Mouse (Mus musculus) heart, embryonic 11.5 days (tissue): ENCODE results near the gene Nbr1. TPM values are rescaled to one million over a fixed set of nuclear protein-coding genes. Genes with fewer than 3 reads are reported as not detected.
"Not testable (repeated sequence)": the region's sequence is repeated elsewhere in the genome, so short reads cannot be mapped to it uniquely, and the experiment has no call there.

Experiments
- ATAC-seq: fragments of 200-750 bp; cut with Nextera tagmentation; replicated peaks from 2 replicates; pipeline ENCODE4 v1.8.0; 2017; ENCODE audit warnings: moderate library complexity; ENCODE audit not compliant: insufficient number of reproducible peaks, low FRiP score, low TSS enrichment
- H3K27ac ChIP-seq: fragments of 300-500 bp; sonication (generic); 2 replicates; pipeline ENCODE4 v1.5.1; 2014; ENCODE audit warnings: mild to moderate bottlenecking, low read depth, low read length
- H3K27me3 ChIP-seq: fragments of 300-500 bp; sonication (generic); 2 replicates; pipeline ENCODE4 v1.6.1; 2014; ENCODE audit warnings: mild to moderate bottlenecking, low read length, mixed read lengths; ENCODE audit not compliant: control insufficient read depth, insufficient read depth
- H3K36me3 ChIP-seq: fragments of 300-500 bp; sonication (generic); 2 replicates; pipeline ENCODE4 v1.6.1; 2014; ENCODE audit warnings: mild to moderate bottlenecking, low read length, moderate library complexity, mixed read lengths; ENCODE audit not compliant: control insufficient read depth, insufficient read depth
- H3K4me1 ChIP-seq: fragments of 300-500 bp; sonication (generic); 2 replicates; pipeline ENCODE4 v1.6.1; 2014; ENCODE audit warnings: low read length; ENCODE audit not compliant: control insufficient read depth, insufficient read depth
- H3K4me2 ChIP-seq: fragments of 300-500 bp; sonication (generic); 2 replicates; pipeline ENCODE4 v1.6.1; 2014; ENCODE audit warnings: mild to moderate bottlenecking, moderate library complexity
- H3K4me3 ChIP-seq: fragments of 300-500 bp; sonication (generic); 2 replicates; pipeline ENCODE4 v1.5.1; 2014; ENCODE audit warnings: low read depth, low read length
- H3K9ac ChIP-seq: fragments of 300-500 bp; sonication (generic); 2 replicates; pipeline ENCODE4 v1.6.1; 2014; ENCODE audit warnings: mild to moderate bottlenecking, low read depth, low read length, moderate library complexity
- H3K9me3 ChIP-seq: fragments of 300-500 bp; sonication (generic); replicated peaks from 2 replicates; pipeline ENCODE4 v1.6.1; 2016; ENCODE audit warnings: low read length; ENCODE audit not compliant: control insufficient read depth
- WGBS: fragments of 180-500 bp; shearing (Covaris S2); extraction: QIAGEN DNeasy Blood & Tissue Kit; methylation state at CpG from one replicate; pipeline ENCODE4 v1.1.7; 2014; ENCODE audit not compliant: insufficient replicate concordance; 5-methylcytosine and 5-hydroxymethylcytosine counted together
- polyA plus RNA-seq: library from polyadenylated mRNA; unstranded; fragments of >200 nt; fragmentation: Nextera tagmentation; extraction: Ambion mirVana; gene quantifications from 2 replicates; pipeline ENCODE4 v1.2.1, GENCODE M21; 2014

Nbr1 gene
- polyA plus RNA-seq, 1 experiment from 2014 or later = 48.4 TPM

DNA sequence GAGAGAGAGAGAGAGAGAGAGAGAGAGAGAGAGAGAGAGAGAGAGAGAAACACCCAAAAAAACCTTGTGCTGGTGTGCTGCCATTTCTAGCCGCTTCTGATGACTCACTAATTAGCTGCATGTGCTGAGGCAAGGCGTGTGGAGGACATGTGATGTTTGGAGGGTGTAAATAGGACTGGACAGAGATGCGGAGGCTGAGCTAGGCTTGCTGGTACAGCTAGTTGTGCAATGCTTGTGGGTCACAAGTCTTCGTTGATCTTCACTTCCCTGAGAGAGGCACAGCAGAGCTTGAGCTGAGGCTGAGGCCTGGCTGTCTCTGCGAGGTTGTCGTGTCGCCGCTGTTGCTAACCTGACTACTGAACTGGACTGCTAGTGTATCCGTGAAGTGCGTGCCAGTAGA lies 35.7 kb downstream of the Nbr1 start:
- Histone ChIP-seq H3K4me3 (no peak overlapping the region), H3K4me2 (no peak overlapping the region), H3K27ac (no peak overlapping the region), H3K9ac (no peak overlapping the region), H3K36me3 (no peaks in the 10 kb centered on the region), H3K27me3 (no peaks in the 10 kb centered on the region), H3K9me3 (no peaks in the 10 kb centered on the region), H3K4me1 (no peaks in the 10 kb centered on the region)
- no peak for ATAC-seq
- WGBS = 84% methylated on average over 10 of the region's 10 CpGs

DNA sequence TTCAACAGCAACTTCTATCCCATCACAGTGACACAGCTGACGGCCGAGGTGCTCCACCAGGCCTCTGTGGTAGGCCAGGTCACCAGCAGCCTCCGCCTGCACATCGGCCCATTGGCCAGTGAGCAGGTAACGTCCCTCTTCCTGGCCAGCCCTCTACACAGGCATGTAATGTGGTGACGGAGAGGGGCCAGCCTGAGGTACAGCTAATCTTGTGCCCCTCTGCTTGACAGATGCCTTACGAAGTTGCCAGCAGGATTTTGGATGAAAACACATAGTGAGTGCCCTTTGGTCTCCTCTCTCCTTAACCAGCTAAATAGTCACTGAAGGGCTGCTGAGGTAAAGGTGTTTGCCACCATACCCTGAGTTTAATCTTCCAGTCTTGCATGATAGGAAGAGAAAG lies 36.9 kb downstream of the Nbr1 start:
- no peak overlapping the region for H3K4me3 ChIP-seq
- 86% methylated on average over 7 of the region's 7 CpGs for WGBS
- no peak overlapping the region for H3K9ac ChIP-seq
- H3K36me3 ChIP-seq = no peaks in the 10 kb centered on the region
- no peaks in the 10 kb centered on the region for H3K4me1 ChIP-seq
- ATAC-seq = no peak
- H3K9me3 ChIP-seq = no peaks in the 10 kb centered on the region
- H3K4me2 ChIP-seq = no peak overlapping the region
- no peaks in the 10 kb centered on the region for H3K27me3 ChIP-seq
- H3K27ac ChIP-seq = no peak overlapping the region

DNA sequence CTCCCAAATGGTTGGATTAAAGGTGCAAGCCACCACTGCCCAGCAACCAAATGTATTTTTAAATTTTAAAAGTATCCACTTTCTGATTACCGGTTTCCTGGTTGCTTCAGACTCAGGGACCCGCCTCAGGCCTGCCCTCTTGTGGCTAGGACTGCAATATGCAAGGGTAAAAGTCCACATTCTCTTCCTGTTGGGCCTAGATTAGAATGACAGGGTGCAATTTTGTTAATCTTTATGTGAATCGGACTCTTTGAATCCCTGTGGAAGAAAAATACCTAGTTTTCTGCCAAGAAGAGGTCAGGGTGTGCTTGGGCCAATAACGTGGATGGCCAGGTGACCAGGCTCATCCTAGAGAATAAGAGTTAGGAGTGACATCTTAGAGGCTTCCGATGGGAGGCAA lies 37.5 kb downstream of the Nbr1 start:
- ATAC-seq = no peak
- no peak overlapping the region for H3K9ac ChIP-seq
- H3K4me2 ChIP-seq = no peak overlapping the region
- no peak overlapping the region for H3K27ac ChIP-seq
- no peaks in the 10 kb centered on the region for H3K27me3 ChIP-seq
- WGBS = 27% methylated on average over 5 of the region's 5 CpGs
- no peak overlapping the region for H3K4me3 ChIP-seq
- H3K36me3 ChIP-seq = no peaks in the 10 kb centered on the region
- H3K9me3 ChIP-seq = no peaks in the 10 kb centered on the region
- H3K4me1 ChIP-seq = no peaks in the 10 kb centered on the region

DNA sequence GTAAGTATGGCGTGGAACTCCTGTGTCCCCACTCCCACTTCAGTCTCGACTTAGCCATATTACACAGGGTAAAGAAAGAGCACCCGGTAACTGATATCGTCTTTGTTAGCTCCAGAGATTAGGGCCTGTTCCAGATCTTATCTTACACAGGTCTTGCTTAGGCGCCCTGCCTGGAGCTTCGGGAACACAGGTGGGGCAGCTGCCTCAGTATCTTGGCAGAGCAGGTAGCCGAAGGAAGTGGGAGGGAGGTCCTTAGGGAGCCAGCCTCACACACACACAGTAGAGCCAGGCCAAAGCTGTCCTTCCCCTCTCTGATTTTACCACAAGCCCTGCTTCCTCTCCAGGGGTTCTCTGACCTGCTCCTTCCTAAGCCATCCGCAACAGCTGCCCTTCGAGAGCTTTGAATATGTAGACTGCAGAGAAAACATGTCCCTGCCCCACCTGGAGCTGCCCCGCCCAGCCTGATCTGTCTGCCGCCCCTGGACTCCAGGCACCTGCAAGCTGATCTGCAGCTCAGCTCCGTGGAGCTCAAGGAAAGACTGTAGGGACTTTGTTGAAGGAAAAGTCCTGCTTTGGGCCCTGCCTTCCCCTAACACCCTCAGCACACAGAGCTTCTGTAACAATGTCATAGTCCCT lies 38.2 kb downstream of the Nbr1 start:
- Histone ChIP-seq H3K36me3 (no peaks in the 10 kb centered on the region), H3K4me3 (no peak overlapping the region), H3K27me3 (no peaks in the 10 kb centered on the region), H3K9me3 (no peaks in the 10 kb centered on the region), H3K27ac (no peak overlapping the region), H3K9ac (no peak overlapping the region), H3K4me1 (no peaks in the 10 kb centered on the region), H3K4me2 (no peak overlapping the region)
- WGBS = 68% methylated on average over 12 of the region's 12 CpGs
- ATAC-seq = no peak

DNA sequence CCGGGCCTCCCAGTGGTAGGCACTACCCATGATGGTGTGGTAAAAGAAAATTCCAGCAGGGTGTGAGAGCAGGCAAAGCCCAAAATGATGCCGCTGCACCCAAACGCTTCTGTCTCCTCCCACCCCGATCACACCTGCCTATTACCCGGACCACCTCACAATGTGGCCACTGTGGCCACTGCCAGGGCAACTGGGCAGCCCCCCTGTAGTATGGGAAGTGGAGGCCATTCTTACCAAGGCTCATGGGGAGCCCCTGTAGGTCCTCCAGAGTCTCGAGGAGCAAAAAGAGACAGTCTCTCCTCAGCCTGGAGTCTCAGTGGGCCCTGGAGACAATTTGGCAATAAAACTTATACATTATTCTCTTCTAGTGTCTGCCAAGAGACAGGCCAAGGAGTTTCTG lies 47.2 kb downstream of the Nbr1 start, which contains the start of gene Gm11634:
Gm11634 (minus strand) TSS at position 101 of the 400 bp plus-strand sequence.
- no peak for ATAC-seq
- Histone ChIP-seq H3K27ac (no peak within 1 kb of the TSS), H3K9ac (no peak within 1 kb of the TSS), H3K9me3 (no peaks in the 10 kb centered on the region), H3K4me2 (no peak within 1 kb of the TSS), H3K4me1 (no peaks in the 10 kb centered on the region), H3K36me3 (no peaks in the 10 kb centered on the region), H3K27me3 (no peaks in the 10 kb centered on the region), H3K4me3 (no peak within 1 kb of the TSS)
- 78% methylated on average over 6 of the region's 6 CpGs for WGBS

DNA sequence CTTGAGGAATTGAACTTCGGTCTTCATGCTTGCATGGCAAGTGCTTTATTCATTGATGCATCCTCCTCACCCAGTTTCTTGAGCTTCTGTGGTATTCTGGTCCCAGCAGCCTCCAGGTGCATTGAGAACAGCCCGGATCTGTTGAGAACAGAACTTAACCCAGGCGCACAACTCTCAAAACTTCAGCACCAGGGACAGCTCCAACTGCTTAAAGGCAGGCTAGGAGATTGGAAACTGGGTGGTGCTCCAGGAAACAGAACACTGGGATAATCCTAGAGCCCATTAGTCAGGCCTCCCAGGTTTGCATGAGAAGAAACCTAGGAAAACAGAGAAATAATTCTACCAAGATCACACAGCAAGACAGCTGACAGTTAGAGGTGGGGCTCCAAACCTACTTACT lies 50.5 kb downstream of the Nbr1 start:
- no peaks in the 10 kb centered on the region for H3K27me3 ChIP-seq
- no peak overlapping the region for H3K4me3 ChIP-seq
- 10% methylated on average over 3 of the region's 3 CpGs for WGBS
- H3K9ac ChIP-seq = no peak overlapping the region
- H3K4me1 ChIP-seq = no peaks in the 10 kb centered on the region
- no peak overlapping the region for H3K27ac ChIP-seq
- no peak overlapping the region for H3K4me2 ChIP-seq
- H3K9me3 ChIP-seq = no peaks in the 10 kb centered on the region
- no peak for ATAC-seq
- no peaks in the 10 kb centered on the region for H3K36me3 ChIP-seq

DNA sequence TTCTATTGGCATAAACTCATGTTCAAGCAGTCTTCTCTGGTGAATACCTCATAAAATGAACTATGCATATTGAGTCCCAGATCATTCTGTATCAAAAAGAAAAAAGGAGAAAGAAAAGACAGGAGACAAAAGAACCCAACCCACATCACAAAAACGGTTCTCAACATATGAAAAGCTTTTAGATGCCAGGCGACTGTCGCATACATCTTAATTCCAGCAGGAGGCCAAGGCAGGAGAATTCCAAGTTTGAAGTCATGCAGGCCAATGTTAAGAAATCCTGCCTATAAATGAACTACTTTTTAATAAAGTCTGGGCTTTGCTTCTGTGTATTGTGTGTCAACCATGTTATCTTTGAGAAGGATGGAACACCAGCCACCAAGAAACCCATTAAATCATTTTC lies 52.2 kb downstream of the Nbr1 start:
- 3% methylated on average over 3 of the region's 3 CpGs for WGBS
- peak overlapping the region; percentile 55 for H3K4me2 ChIP-seq
- H3K4me3 ChIP-seq = peak overlapping the region; percentile 27; the same call in 1 of the 2 replicates
- H3K27me3 ChIP-seq = no peaks in the 10 kb centered on the region
- no peaks in the 10 kb centered on the region for H3K36me3 ChIP-seq
- no peaks in the 10 kb centered on the region for H3K9me3 ChIP-seq
- H3K4me1 ChIP-seq = no peaks in the 10 kb centered on the region
- H3K9ac ChIP-seq = no peak overlapping the region
- ATAC-seq = no peak
- no peak overlapping the region for H3K27ac ChIP-seq

DNA sequence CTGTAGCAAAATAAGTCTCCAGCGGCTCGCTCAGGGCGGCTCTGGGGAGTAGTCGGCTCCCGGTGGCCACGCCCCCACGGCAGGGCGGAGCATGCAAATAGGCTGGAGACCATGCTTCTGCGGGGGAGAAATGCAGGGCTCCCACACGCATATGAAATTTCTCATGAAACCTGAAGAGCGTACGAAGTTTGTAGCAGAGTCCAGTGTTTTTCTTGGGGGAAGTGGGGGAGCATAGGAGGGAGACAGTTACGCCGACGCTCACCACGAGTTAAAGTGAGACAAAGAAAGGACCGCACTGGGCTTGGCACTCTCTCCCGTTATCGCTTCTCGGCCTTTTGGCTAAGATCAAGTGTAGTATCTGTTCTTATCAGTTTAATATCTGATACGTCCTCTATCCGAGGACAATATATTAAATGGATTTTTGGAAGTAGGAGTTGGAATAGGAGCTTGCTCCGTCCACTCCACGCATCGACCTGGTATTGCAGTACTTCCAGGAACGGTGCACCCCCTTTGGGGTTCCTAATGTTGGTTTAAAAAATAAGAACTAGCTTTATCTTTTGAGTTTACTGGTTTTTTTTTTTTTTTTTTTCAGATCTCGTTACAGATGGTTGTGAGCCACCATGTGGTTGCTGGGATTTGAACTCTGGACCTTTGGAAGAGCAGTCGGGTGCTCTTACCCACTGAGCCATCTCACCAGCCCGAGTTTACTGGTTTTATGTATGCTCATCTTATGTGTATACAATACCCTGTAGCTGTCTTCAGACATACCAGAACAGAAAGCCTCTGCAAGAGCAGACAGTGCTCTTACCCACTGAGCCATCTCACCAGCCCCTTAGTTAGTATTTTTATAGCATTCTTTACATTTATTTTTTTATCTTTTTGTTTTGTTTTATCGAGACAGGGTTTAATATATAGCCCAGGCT lies 52.8 kb downstream of the Nbr1 start:
- H3K36me3 ChIP-seq, H3K4me1 ChIP-seq, H3K27me3 ChIP-seq, H3K27ac ChIP-seq, H3K9me3 ChIP-seq: not testable (repeated sequence)
- WGBS = 2% methylated on average over 30 of the region's 30 CpGs
- Histone ChIP-seq H3K9ac (peak overlapping the region; percentile 54; the same call in 1 of the 2 replicates), H3K4me3 (peak overlapping the region; percentile 27; the same call in 1 of the 2 replicates), H3K4me2 (peak overlapping the region; percentile 55)
- ATAC-seq = 0 out of 2 replicates have a peak, but pooled peaks have one; percentile 49
